Mouse (Mus musculus) thymus, postnatal 10 days (tissue): ENCODE results near the gene Dimt1.
"Not testable (repeated sequence)": the region's sequence is repeated elsewhere in the genome, so short reads cannot be mapped to it uniquely, and the experiment has no call there.

Experiments
- DNase-seq, 2 experiments: peaks; one replicate each; pipeline ENCODE4 v3.0.0; 2021; ENCODE audit warnings: low spot score in 2 of 2

Gene Dimt1

GRCm38 (mm10) chr13:106946594-106947540, at the start of gene Dimt1:
Dimt1 (plus strand) TSS chr13:106947127.
- peak; percentile 90 to 91 for DNase-seq

GRCm38 (mm10) chr13:106904637-106905036, 42.3 kb upstream of the Dimt1 start:
- DNase-seq, result no peak

- not testable (repeated sequence) for DNase-seq
Observed at GRCm38 (mm10) chr13:106905154-106905553, 41.8 kb upstream of the Dimt1 start.

- DNase-seq, result no peak
Observed at GRCm38 (mm10) chr13:106907273-106907672, 39.7 kb upstream of the Dimt1 start.

GRCm38 (mm10) chr13:106910096-106910495, 36.8 kb upstream of the Dimt1 start:
- no peak for DNase-seq

- DNase-seq, result no peak
Observed at GRCm38 (mm10) chr13:106913125-106913736, 33.7 kb upstream of the Dimt1 start.

- peak in 1 of 2 experiments; percentile 32 for DNase-seq
Observed at GRCm38 (mm10) chr13:106918322-106919050, 28.4 kb upstream of the Dimt1 start.

- not testable (repeated sequence) for DNase-seq
Observed at GRCm38 (mm10) chr13:106925921-106926320, 21.0 kb upstream of the Dimt1 start.

- DNase-seq, result no peak
Observed at GRCm38 (mm10) chr13:106928296-106928695, 18.6 kb upstream of the Dimt1 start.

- no peak for DNase-seq
Observed at GRCm38 (mm10) chr13:106929201-106929600, 17.7 kb upstream of the Dimt1 start.

GRCm38 (mm10) chr13:106935871-106936255, 11.1 kb upstream of the Dimt1 start:
- no peak for DNase-seq

- peak; percentile 84 to 88 for DNase-seq
Observed at GRCm38 (mm10) chr13:106936256-106937137, 10.4 kb upstream of the Dimt1 start, which contains the start of gene Ipo11. Ipo11 (minus strand) TSS chr13:106936958.

- no peak for DNase-seq
Observed at GRCm38 (mm10) chr13:106937138-106937472, 9.8 kb upstream of the Dimt1 start.

- DNase-seq, result no peak
Observed at GRCm38 (mm10) chr13:106941211-106941976, 5.5 kb upstream of the Dimt1 start.

- DNase-seq, result no peak
Observed at GRCm38 (mm10) chr13:106942721-106943120, 4.2 kb upstream of the Dimt1 start.

GRCm38 (mm10) chr13:106945518-106945917, 1.4 kb upstream of the Dimt1 start:
- no peak for DNase-seq

- DNase-seq, result no peak
Observed at GRCm38 (mm10) chr13:106947583-106947982, 656 bp downstream of the Dimt1 start.

GRCm38 (mm10) chr13:106954880-106955279, 8.0 kb downstream of the Dimt1 start:
- no peak for DNase-seq

GRCm38 (mm10) chr13:106957554-106957953, 10.6 kb downstream of the Dimt1 start:
- DNase-seq, result no peak

- no peak for DNase-seq
Observed at GRCm38 (mm10) chr13:106958286-106958685, 11.4 kb downstream of the Dimt1 start.
